Mouse (Mus musculus) monocyte, adult 2 months (primary cell): ENCODE data around the gene Efcab5.
A peak's percentile ranks its signal among the peaks of the same experiment; 100 is the strongest.

Experiments used
- DNase-seq, 2 experiments: peaks; one replicate each; pipeline ENCODE4 v3.0.0; 2022; ENCODE audit warnings: low spot score in 2 of 2, low read depth in 1 of 2

The Efcab5 gene

GRCm38 (mm10) chr11:77188868-77189267 is at the start of gene Efcab5:
Efcab5 (minus strand) TSS chr11:77188968.
- DNase-seq, result no peak

- DNase-seq, result no peak
Observed at GRCm38 (mm10) chr11:77235267-77235666, 46.5 kb upstream of the Efcab5 start.

- DNase-seq, result no peak
Observed at GRCm38 (mm10) chr11:77231514-77231913, 42.7 kb upstream of the Efcab5 start.

- DNase-seq, result no peak
Observed at GRCm38 (mm10) chr11:77230765-77231164, 42.0 kb upstream of the Efcab5 start.

- no peak for DNase-seq
Observed at GRCm38 (mm10) chr11:77216761-77217130, 28.0 kb upstream of the Efcab5 start.

- peak in 1 of 2 experiments; percentile 49 for DNase-seq
Observed at GRCm38 (mm10) chr11:77215951-77216760, 27.4 kb upstream of the Efcab5 start, which contains the start of gene Ssh2. Ssh2 (plus strand) TSS chr11:77216287.

GRCm38 (mm10) chr11:77215483-77215882 is 26.7 kb upstream of the Efcab5 start:
- DNase-seq, result no peak

GRCm38 (mm10) chr11:77214755-77215154 is 26.0 kb upstream of the Efcab5 start:
- peak in 1 of 2 experiments; percentile 36 for DNase-seq

GRCm38 (mm10) chr11:77214142-77214692 is 25.4 kb upstream of the Efcab5 start:
- no peak for DNase-seq

GRCm38 (mm10) chr11:77200703-77201102 is 11.9 kb upstream of the Efcab5 start:
- no peak for DNase-seq

- no peak for DNase-seq
Observed at GRCm38 (mm10) chr11:77199636-77200035, 10.9 kb upstream of the Efcab5 start.

- peak; percentile 57 to 69 for DNase-seq
Observed at GRCm38 (mm10) chr11:77196181-77197143, 7.7 kb upstream of the Efcab5 start.

GRCm38 (mm10) chr11:77195360-77196109 is 6.8 kb upstream of the Efcab5 start:
- DNase-seq, result no peak

- DNase-seq, result no peak
Observed at GRCm38 (mm10) chr11:77194762-77195161, 6.0 kb upstream of the Efcab5 start.

GRCm38 (mm10) chr11:77193941-77194553 is 5.3 kb upstream of the Efcab5 start:
- DNase-seq, result no peak

- no peak for DNase-seq
Observed at GRCm38 (mm10) chr11:77193410-77193809, 4.6 kb upstream of the Efcab5 start.

GRCm38 (mm10) chr11:77184926-77185325 is 3.8 kb downstream of the Efcab5 start:
- peak in 1 of 2 experiments; percentile 46 for DNase-seq

- no peak for DNase-seq
Observed at GRCm38 (mm10) chr11:77182616-77183015, 6.2 kb downstream of the Efcab5 start.

GRCm38 (mm10) chr11:77182041-77182440 is 6.7 kb downstream of the Efcab5 start:
- DNase-seq, result no peak

- DNase-seq, result no peak
Observed at GRCm38 (mm10) chr11:77181528-77181927, 7.2 kb downstream of the Efcab5 start.
